Mouse (Mus musculus): ENCODE measurements around the gene Ankrd50. TPM values are rescaled to one million over a fixed set of nuclear protein-coding genes. Genes with fewer than 3 reads are reported as not detected.
A peak's percentile ranks its signal among the peaks of the same experiment; 100 is the strongest.

Ankrd50 gene
- polyA plus RNA-seq, 1 experiment, result 17.9 TPM

DNA sequence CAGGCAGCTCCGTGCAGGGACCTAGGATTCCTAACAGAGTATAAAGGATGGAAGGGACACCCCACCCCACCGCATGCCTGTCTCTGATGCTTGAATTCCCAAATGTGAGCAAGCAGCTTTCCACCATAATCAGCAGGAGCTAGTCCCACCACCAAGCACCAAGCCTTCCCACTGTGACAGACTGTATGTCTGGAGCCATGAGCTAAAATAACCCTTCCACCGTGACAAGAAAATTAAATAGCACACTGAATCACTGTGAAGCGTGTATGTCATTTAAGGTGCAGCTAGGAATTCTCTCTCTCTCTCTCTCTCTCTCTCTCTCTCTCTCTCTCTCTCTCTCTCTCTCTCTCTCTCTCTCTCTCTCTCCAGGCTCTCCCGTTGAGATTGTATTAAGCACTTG lies 16.7 kb upstream of the Ankrd50 start:
- H3K27me3 ChIP-seq (replicated peaks; ENCODE audit: control insufficient read depth, insufficient read depth, low read length), result no peaks in the 10 kb centered on the region
- no peaks in the 10 kb centered on the region for H3K36me3 ChIP-seq (ENCODE audit: control insufficient read depth, insufficient read depth, low read length)
- WGBS, result 77% methylated on average over 5 of the region's 5 CpGs
- H3K27ac ChIP-seq (ENCODE audit: insufficient read depth, low read depth, low read length), result no peak overlapping the region
- H3K4me1 ChIP-seq (ENCODE audit: control insufficient read depth, insufficient read depth, low read length), result no peaks in the 10 kb centered on the region
- TF ChIP-seq POLR2A (IDR thresholded peaks at IDR 0.05; ENCODE audit: low read depth, low read length), result no peak
- TF ChIP-seq CTCF (conservative IDR thresholded peaks at IDR 0.05; ENCODE audit: insufficient read depth, insufficient read length, low read depth, low read length), result no peak
- no peak overlapping the region for H3K4me3 ChIP-seq (ENCODE audit: insufficient read depth, low read depth, low read length)
- DNase-seq, result no peak

DNA sequence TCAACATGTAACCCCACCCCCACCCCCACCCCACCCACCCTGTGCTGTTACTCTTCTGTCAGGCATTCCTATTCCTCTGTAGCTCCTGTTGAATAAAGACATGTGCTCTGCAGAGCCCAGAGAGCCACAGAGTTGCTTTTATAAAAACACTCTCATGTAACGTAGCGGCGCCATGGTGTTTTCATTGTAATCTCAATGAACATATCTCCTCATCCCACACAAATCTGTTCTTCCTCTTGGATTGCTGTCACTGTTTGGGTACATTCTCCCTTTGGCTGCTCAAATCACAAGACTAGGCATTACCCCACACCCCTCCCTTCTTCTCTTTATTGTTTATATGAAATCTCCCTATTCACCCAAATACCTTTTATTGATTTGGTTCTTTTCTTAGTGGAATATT lies 13.9 kb upstream of the Ankrd50 start:
- Histone ChIP-seq H3K27ac (ENCODE audit: insufficient read depth, low read depth, low read length) (no peak overlapping the region), H3K36me3 (ENCODE audit: control insufficient read depth, insufficient read depth, low read length) (no peaks in the 10 kb centered on the region), H3K4me3 (ENCODE audit: insufficient read depth, low read depth, low read length) (no peak overlapping the region), H3K4me1 (ENCODE audit: control insufficient read depth, insufficient read depth, low read length) (no peaks in the 10 kb centered on the region), H3K27me3 (replicated peaks; ENCODE audit: control insufficient read depth, insufficient read depth, low read length) (no peaks in the 10 kb centered on the region)
- no peak for DNase-seq
- TF ChIP-seq POLR2A (IDR thresholded peaks at IDR 0.05; ENCODE audit: low read depth, low read length) (no peak), CTCF (conservative IDR thresholded peaks at IDR 0.05; ENCODE audit: insufficient read depth, insufficient read length, low read depth, low read length) (no peak)
- 87% methylated on average over 3 of the region's 3 CpGs for WGBS

DNA sequence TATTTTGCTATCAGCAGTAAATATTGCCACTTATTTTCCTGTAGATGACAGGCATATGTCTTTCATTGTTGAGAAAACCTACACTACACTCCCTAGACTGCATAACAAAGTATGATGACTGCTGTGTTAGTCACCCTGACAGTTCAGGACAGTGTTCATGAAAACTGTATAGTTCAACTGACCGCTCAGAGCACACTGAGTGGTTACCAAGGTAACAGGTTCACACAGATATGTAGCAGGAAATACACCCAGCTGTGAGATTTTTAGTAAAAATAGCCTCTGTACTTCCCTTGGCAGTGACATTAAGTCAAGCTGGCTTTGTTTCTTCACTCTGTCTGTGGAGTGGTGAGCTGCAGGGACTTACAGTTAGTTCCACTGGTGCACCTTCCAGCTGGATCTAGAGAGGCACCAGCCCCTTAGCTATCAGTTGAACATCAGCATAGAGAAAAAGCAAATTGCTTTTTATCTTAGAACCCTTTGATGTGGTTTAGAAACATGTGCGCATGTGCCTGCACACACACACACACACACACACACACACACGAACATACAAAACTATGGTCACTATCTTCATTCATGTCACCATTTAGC lies 12.2 kb upstream of the Ankrd50 start:
- 83% methylated on average over 3 of the region's 3 CpGs for WGBS
- H3K27me3 ChIP-seq (replicated peaks; ENCODE audit: control insufficient read depth, insufficient read depth, low read length), result no peaks in the 10 kb centered on the region
- no peaks in the 10 kb centered on the region for H3K36me3 ChIP-seq (ENCODE audit: control insufficient read depth, insufficient read depth, low read length)
- DNase-seq, result no peak
- H3K4me1 ChIP-seq (ENCODE audit: control insufficient read depth, insufficient read depth, low read length), result no peaks in the 10 kb centered on the region
- TF ChIP-seq CTCF (conservative IDR thresholded peaks at IDR 0.05; ENCODE audit: insufficient read depth, insufficient read length, low read depth, low read length), result no peak
- H3K27ac ChIP-seq (ENCODE audit: insufficient read depth, low read depth, low read length), result no peak overlapping the region
- H3K4me3 ChIP-seq (ENCODE audit: insufficient read depth, low read depth, low read length), result no peak overlapping the region

DNA sequence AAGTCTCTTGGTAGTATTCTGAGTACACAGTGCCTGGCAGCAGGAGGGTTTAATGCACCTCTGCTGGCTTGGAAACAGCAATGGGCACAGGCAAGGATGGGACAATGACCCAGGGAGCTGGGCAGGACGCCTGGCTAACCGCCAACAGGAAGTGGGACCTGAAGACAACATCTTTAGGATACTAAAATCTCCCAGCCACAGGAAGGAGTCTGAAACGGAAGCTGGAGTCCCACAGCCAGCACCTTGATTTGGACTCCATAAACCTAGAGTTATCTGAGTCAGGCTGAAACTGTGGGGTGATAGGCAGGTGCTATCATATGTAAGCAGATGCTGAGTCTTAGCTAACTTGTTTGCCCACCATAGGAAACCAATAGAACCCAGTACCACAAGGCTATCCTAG lies 7.1 kb upstream of the Ankrd50 start:
- WGBS, result 74% methylated on average over 3 of the region's 3 CpGs
- H3K4me3 ChIP-seq (ENCODE audit: insufficient read depth, low read depth, low read length), result no peak overlapping the region

DNA sequence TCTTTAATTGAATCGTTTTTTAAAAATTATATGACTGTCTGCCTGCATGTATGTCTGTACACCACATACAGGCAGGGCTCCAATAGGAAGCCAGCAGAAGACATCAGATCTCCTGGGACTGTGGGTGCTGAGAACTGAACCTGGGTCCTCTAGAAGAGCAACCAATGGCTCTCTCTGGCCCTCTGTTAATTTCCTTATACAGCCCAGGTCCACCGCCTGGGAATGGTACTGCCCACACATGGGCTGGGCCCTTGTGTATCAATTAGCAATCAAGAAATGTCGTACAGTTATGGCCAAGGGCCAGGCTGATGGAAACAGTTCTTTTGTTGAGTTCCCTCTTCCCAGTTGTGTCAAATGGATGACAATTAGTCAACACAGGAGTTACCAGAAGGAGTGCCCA lies 6.6 kb upstream of the Ankrd50 start:
- H3K4me3 ChIP-seq (ENCODE audit: insufficient read depth, low read depth, low read length), result no peak overlapping the region
- no peaks in the 10 kb centered on the region for H3K36me3 ChIP-seq (ENCODE audit: control insufficient read depth, insufficient read depth, low read length)
- no peak for DNase-seq
- 75% methylated on average over 3 of the region's 3 CpGs for WGBS
- H3K27me3 ChIP-seq (replicated peaks; ENCODE audit: control insufficient read depth, insufficient read depth, low read length), result no peaks in the 10 kb centered on the region
- H3K4me1 ChIP-seq (ENCODE audit: control insufficient read depth, insufficient read depth, low read length), result no peaks in the 10 kb centered on the region
- TF ChIP-seq CTCF (conservative IDR thresholded peaks at IDR 0.05; ENCODE audit: insufficient read depth, insufficient read length, low read depth, low read length) (no peak), POLR2A (IDR thresholded peaks at IDR 0.05; ENCODE audit: low read depth, low read length) (no peak)
- H3K27ac ChIP-seq (ENCODE audit: insufficient read depth, low read depth, low read length), result no peak overlapping the region

More for the DNA sequence above, 7.1 kb upstream of the Ankrd50 start:
- no peaks in the 10 kb centered on the region for H3K36me3 ChIP-seq (ENCODE audit: control insufficient read depth, insufficient read depth, low read length)
- H3K27ac ChIP-seq (ENCODE audit: insufficient read depth, low read depth, low read length), result no peak overlapping the region
- H3K4me1 ChIP-seq (ENCODE audit: control insufficient read depth, insufficient read depth, low read length), result no peaks in the 10 kb centered on the region
- no peaks in the 10 kb centered on the region for H3K27me3 ChIP-seq (replicated peaks; ENCODE audit: control insufficient read depth, insufficient read depth, low read length)
- no peak for DNase-seq
- TF ChIP-seq POLR2A (IDR thresholded peaks at IDR 0.05; ENCODE audit: low read depth, low read length), result no peak
- no peak for TF ChIP-seq CTCF (conservative IDR thresholded peaks at IDR 0.05; ENCODE audit: insufficient read depth, insufficient read length, low read depth, low read length)

DNA sequence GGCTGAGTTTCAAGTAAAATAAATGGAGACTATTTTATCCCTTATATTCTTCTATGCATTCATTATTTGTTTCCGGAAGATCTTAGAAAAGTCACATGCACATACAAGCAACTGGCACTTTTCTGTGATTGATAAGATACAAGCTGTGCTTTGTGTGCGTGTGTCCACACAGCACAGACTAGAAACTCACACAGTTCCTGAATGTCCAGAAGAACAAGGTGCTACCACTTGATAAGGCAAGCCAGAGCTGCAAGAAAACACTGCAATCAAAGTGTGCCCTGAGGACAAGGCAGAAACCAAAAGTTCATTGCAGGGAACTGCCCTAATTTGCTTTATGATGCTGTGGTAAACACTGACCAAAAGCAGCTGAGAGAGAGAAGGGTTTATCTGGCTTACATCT lies 6.1 kb upstream of the Ankrd50 start:
- no peaks in the 10 kb centered on the region for H3K4me1 ChIP-seq (ENCODE audit: control insufficient read depth, insufficient read depth, low read length)
- H3K4me3 ChIP-seq (ENCODE audit: insufficient read depth, low read depth, low read length), result no peak overlapping the region
- no peaks in the 10 kb centered on the region for H3K36me3 ChIP-seq (ENCODE audit: control insufficient read depth, insufficient read depth, low read length)
- H3K27ac ChIP-seq (ENCODE audit: insufficient read depth, low read depth, low read length), result no peak overlapping the region
- TF ChIP-seq POLR2A (IDR thresholded peaks at IDR 0.05; ENCODE audit: low read depth, low read length) (no peak), CTCF (conservative IDR thresholded peaks at IDR 0.05; ENCODE audit: insufficient read depth, insufficient read length, low read depth, low read length) (no peak)
- 78% methylated on average over 2 of the region's 2 CpGs for WGBS
- H3K27me3 ChIP-seq (replicated peaks; ENCODE audit: control insufficient read depth, insufficient read depth, low read length), result no peaks in the 10 kb centered on the region
- no peak for DNase-seq

DNA sequence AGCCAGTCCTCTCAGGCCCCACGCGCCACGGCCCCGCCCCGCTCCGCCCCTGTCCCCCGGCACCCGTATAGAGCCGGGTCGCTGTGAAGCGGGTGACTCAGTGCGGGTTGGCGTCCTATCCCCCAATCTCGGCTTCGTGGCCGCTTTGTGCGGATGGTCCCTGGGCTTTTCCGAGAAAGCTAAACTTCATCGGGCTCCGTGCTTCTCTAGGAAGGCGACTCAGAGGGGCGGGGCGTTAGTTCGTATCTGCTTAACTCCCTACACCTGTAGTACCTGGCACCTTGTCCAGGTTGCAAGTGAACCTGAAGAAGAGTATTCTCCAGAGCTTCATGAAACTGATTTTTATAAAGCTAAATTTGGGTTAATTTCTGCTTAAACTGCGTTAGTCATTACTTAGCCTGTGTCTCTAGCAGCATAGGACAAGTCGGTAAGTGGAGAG lies 482 bp upstream of the Ankrd50 start:
- H3K4me3 ChIP-seq (ENCODE audit: insufficient read depth, low read depth, low read length), result peak overlapping the region; percentile 84
- no peaks in the 10 kb centered on the region for H3K36me3 ChIP-seq (ENCODE audit: control insufficient read depth, insufficient read depth, low read length)
- H3K27ac ChIP-seq (ENCODE audit: insufficient read depth, low read depth, low read length), result no peak overlapping the region
- TF ChIP-seq CTCF (conservative IDR thresholded peaks at IDR 0.05; ENCODE audit: insufficient read depth, insufficient read length, low read depth, low read length) (no peak), POLR2A (IDR thresholded peaks at IDR 0.05; ENCODE audit: low read depth, low read length) (peak; percentile 13)
- no peak for DNase-seq
- H3K4me1 ChIP-seq (ENCODE audit: control insufficient read depth, insufficient read depth, low read length), result peaks cover 6% of the 10 kb centered on the region; the same call in 1 of the 2 replicates
- WGBS, result 3% methylated on average over 26 of the region's 26 CpGs
- no peaks in the 10 kb centered on the region for H3K27me3 ChIP-seq (replicated peaks; ENCODE audit: control insufficient read depth, insufficient read depth, low read length)
